Mouse (Mus musculus): ENCODE measurements around the gene A630089N07Rik. TPM values are rescaled to one million over a fixed set of nuclear protein-coding genes. Genes with fewer than 3 reads are reported as not detected.

A630089N07Rik gene
- 5.7 TPM for polyA plus RNA-seq (2015; fragmentation: Illumina TruSeq; extraction: RNeasy Lipid Tissue Mini Kit (QIAGEN cat#74804); ENCODE audit: low read depth, low replicate concordance)

DNA sequence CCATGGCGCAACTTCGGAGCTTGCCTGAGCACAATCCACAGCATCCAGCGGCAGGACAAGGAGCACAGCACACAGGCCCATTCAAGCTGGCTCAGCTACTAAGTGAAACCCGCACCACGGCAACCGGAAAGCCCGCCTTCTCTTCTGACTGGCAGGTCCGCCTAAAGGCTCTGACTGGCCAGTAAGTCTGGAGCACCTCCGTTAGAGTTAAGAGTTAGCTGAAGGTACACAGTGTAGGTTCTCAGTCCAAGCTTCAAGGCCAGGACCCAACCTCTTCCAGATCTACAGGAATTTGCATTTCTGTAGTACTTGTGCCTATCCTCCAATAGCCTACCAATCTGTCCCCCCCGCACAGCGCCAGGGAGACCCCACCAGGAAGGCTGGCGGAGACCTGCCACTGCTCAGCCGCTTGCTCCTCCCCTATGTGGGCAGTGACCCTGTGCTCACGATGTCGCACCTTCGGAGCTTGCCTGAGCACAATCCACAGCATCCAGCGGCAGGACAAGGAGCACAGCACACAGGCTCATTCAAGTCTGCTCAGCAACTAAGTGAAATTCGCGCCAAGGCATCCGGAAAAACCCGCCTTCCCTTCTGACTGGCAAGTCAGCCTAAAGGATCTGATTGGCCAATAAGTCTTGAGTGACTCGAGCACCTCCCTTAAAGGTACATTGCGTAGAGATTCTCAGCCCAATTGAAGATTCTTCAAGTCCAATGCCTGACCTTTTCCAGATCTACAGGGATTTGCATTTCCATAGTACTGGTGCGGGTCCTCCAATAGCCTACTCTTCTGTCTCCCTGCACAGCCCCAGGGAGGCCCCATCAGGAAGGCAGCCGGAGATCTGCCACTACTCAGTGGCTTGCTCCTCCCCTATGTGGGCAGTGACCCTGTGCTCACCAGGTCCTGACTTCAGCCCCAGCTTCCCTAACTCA is at the start of gene A630089N07Rik:
Gene A630089N07Rik (minus strand): TSS at position 562 of the 930 bp plus-strand sequence.

DNA sequence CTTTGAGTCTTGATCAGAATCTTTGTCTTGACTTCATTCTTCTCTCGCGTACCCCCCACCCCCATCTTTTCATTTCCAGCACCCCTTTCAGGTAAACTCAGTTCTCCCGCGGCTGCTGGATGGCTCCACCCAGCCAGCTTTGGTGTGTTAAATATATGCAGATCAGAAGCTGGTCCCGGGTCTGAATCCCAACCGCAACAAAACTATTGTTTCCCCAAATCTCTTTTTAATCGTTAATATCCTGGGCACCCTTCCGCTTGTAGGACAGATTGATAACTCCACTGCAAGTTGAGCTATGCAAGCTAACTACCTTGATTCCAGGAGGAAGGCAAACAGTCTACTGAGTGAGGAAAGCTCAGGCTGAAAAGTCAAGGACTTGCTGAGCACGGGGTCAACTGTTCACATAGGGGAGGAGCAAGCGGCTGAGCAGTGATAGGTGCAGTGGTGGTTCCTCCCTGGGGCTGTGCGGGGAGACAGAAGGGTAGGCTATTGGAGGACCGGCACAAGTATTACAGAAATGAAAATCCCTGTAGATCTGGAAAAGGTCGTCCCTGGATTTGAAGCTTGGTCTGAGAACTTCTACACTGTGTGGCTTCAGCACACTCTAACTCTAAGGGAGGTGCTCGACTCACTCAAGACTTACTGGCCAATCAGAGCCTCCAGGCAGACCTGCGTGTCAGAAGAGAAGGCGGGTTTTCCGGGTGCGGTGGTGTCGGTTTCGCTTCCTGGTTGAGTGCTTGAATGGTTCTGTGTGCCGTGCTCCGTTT is 85.5 kb downstream of the A630089N07Rik start, which contains the start of gene B230307C23Rik:
Gene B230307C23Rik (plus strand): TSS at position 700 of the 767 bp plus-strand sequence.

DNA sequence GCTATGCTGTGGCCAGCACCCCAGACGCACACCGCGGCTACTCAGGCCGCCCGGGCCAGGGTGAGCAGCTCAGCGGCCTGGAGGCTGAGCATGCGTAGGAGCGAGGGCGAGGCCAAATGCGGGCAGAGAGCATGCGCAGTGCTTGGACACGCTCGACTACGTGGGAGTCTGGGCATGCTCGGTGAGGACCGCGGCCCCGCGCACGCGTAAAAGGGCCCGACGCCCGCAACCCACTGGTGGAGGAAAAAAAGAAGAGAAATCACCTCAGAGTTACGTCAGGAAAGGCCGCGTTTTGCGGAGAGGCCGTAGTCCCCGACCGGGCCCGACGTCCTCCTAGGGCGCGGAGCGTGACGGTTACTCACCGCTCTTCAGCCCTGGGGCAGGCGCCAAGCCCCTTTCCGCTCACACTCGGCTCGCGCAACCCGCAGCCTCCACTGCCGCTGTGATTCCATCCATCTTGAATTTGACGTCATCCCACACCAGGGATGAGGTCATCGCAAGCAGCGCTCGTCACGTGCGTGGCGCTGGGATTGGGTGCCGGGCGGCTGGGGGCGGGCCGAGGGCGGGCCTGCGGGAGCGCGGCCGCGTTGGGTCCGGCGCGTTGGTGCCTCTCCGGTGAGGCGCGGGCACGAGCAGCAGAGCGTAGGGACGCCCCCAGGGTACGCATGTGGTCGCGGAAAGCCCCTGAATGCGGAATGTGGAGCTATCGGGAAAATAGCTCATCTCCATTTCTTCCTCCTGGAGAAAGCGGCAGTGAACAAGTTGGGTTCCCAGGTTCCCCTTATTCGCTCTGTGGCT is 119.9 kb downstream of the A630089N07Rik start, which contains the start of the genes C2cd2 and Zbtb21:
Gene C2cd2 (minus strand): TSS at position 448 of the 798 bp plus-strand sequence.
Gene Zbtb21 (minus strand): TSS at position 472 of the 798 bp plus-strand sequence.

Other genes with a start within 250 kb of the A630089N07Rik start
- 9.8 TPM for gene Prdm15, start 230.6 kb downstream of the A630089N07Rik start, polyA plus RNA-seq (2015; fragmentation: Illumina TruSeq; extraction: RNeasy Lipid Tissue Mini Kit (QIAGEN cat#74804); ENCODE audit: low read depth, low replicate concordance)
- 9.5 TPM for gene C2cd2, start 119.9 kb downstream of the A630089N07Rik start, polyA plus RNA-seq (2015; fragmentation: Illumina TruSeq; extraction: RNeasy Lipid Tissue Mini Kit (QIAGEN cat#74804); ENCODE audit: low read depth, low replicate concordance)
- 15.3 TPM for gene Zbtb21, start 119.8 kb downstream of the A630089N07Rik start, polyA plus RNA-seq (2015; fragmentation: Illumina TruSeq; extraction: RNeasy Lipid Tissue Mini Kit (QIAGEN cat#74804); ENCODE audit: low read depth, low replicate concordance)
- gene B230307C23Rik, start 85.1 kb downstream of the A630089N07Rik start, polyA plus RNA-seq (2015; fragmentation: Illumina TruSeq; extraction: RNeasy Lipid Tissue Mini Kit (QIAGEN cat#74804); ENCODE audit: low read depth, low replicate concordance) = 20.1 TPM